Mouse (Mus musculus): ENCODE measurements around the gene Fmo3.

Gene Fmo3

DNA sequence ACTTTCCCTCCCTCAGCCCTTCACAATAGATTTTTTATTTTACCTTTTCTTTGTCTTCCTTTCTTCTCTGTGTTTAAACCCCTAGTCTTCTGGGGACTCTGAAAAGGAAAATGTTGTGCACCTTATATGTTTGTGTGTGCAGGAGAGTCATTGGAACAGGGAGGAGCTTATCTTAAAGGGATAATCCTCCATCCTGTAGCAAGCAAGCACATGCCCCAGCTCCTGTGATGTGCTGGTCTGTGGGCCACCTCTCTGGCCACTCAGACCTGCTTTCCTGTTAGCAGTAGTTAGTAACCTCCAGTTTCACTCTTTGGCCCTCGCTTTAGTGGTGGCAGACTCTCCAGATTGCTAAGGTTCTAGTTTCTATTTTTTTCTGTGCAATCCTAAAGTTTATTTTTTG, at the start of gene Fmo3:
Gene Fmo3, minus strand, starts transcription at position 101 of the 400 bp plus-strand sequence.
- no peak for DNase-seq

GRCm38 (mm10) chr1:163023075-163023474, 38.7 kb upstream of the Fmo3 start:
- DNase-seq: no peak

DNA sequence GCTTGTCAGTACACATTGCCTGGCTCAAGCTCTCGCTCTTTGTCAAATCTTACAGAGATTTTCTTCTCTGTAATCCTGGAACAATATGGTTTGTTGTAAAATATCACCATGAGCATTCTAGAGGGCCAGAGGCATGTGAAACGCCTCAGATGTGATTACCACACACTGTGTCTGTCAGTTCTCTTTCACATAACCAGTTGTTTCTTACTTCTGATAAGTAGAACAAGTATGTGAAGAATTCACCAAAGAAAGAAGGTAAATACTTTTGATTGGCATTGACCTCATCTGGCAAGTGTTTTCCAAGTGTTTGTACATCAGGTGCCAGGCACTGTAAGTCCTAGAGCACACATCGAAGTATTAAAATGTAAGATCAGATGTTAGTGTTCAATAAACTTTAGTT, 24.9 kb upstream of the Fmo3 start:
- DNase-seq: no peak

GRCm38 (mm10) chr1:163003496-163003895, 19.2 kb upstream of the Fmo3 start:
- DNase-seq: no peak

- DNase-seq: no peak
Measured at GRCm38 (mm10) chr1:163001271-163001829, 17.0 kb upstream of the Fmo3 start.

- no peak for DNase-seq
Measured at GRCm38 (mm10) chr1:162987546-162987945, 3.2 kb upstream of the Fmo3 start.

GRCm38 (mm10) chr1:162986777-162987176, 2.4 kb upstream of the Fmo3 start:
- DNase-seq: no peak

DNA sequence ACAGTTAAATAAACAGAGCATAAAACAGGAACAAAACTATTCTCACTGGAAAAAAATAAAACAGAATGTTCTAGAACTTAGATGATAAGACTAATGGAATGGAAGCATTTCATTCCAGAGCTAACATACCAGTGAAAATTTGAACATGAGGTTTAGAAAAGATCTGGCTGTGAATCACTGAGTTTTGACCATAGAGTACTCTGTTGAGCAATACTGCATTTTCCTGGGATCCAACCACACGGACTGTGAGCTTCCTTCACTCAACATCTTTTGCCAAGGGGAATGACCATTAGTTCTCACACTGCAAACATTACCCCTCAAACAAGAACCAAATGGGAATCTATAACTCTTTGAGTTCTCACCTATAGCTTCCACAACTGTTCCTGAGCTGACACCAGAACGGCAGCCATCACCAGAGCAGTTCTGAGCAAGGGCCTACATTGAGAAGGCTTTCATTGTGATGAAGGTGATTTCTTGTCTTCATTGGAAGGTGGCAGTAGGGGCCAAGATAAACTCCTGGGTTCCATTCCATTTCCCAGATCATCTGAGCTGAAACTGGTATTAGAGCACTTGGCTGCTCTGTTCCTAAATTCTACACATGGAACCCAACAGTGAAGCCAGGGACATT, 1.9 kb upstream of the Fmo3 start:
- DNase-seq: no peak

DNA sequence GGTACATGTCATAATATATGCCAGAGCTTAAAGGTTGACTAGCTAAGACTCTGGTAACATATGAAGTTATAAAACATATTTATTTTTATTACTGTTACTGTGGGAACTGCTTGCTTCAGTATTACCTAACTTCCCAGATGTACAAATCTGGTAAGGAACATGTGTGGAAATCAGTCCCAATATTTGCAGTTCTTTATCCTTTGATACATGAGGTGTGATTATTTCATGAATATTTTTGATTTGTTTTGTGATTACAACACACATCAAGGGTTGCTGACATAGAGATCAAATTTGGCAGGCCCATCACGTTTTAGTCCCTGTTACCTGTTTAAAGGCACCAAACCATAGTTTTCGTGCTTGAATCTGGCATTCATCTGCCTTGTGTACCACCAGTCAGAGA, 20.8 kb downstream of the Fmo3 start:
- no peak for DNase-seq

DNA sequence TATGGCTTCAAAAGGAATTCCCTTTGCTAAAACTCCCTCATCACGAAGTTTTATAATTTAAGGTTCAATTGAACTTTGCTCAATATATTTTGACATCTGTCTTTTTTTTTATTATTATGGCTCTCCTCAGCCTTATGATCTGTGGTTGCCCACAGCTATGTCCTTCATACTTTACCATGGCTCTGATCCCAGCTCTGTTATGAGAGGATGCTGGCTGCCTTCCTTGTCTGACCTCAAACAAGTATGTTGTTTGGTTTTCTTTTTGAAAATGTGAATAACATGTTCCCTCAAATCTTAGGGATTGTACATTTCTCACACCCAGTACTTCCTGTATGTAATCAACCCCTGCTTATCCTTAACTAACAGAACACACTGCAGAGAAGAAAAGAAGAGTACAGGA, 26.9 kb downstream of the Fmo3 start:
- no peak for DNase-seq

GRCm38 (mm10) chr1:162953079-162953478, 31.2 kb downstream of the Fmo3 start:
- DNase-seq: no peak

DNA sequence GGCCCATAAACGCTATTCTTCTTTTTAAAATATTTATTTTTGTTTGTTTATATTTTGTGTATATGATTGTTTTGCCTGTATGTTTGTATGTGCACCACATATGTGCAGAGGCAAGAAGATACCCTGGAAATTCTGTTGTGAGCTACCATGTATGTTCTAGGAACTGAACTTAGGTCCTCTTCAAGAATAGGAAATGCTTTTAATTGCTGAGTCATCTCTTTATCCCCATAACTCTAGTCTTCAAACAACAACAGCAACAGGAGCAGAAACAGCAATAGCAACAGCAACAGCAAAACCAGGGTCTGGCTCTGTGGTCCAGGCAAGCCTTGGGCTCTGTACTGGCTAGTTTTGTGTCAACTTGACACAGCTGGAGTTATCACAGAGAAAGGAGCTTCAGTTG, 34.6 kb downstream of the Fmo3 start:
- no peak for DNase-seq

GRCm38 (mm10) chr1:162947934-162948333, 36.4 kb downstream of the Fmo3 start:
- DNase-seq: no peak

DNA sequence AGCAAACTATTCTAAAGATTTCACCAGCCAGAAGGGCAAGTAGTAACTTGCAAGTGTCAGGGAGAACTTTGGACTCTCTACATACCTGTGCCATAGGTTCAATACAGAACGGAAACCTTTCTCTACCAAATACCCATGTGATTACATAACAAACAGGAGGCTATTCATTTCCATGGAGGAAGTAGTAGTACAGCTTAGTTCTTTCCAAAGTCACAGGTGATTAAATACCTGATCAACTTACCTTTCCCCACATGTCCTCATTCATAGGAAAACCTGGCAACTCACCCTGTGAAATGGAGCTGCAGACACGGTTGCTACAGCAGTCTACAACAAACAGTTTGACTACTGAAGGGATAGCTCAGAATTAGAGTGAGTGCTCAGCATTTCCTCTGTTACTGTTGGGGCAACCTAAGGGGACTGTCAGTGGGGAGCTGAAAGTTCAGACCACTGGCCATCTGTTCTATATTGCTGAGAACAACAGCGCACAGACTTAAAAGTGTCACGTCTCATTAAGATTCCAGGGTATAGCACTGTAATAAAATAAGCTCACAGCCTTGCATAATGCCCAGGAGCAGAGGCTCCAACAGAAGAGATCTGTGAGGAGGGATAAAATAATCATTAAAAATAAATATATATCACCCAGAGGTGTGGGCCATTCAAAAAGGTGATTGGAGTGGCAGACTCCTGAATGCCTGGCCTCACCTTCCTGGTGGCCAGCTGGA, 37.3 kb downstream of the Fmo3 start:
- DNase-seq: no peak

DNA sequence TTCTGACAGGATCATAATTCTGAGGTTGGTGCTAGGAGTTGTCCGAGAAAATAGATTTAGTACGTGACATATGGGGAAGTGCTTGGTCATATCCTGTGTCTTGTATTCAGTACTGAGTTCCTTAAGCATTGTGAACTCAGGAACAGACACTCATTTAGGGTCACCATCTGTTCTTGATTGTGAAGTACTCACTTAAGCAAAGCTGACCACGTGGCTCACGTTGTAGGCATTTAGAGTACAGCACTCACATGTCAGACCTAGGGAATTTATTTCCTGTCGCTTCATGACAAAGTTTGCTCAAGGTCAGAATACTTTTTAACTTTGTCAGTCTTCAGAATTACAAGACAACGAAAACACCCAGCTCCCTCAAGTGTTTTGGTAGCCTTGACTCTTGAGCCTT, 40.6 kb downstream of the Fmo3 start:
- DNase-seq: no peak

DNA sequence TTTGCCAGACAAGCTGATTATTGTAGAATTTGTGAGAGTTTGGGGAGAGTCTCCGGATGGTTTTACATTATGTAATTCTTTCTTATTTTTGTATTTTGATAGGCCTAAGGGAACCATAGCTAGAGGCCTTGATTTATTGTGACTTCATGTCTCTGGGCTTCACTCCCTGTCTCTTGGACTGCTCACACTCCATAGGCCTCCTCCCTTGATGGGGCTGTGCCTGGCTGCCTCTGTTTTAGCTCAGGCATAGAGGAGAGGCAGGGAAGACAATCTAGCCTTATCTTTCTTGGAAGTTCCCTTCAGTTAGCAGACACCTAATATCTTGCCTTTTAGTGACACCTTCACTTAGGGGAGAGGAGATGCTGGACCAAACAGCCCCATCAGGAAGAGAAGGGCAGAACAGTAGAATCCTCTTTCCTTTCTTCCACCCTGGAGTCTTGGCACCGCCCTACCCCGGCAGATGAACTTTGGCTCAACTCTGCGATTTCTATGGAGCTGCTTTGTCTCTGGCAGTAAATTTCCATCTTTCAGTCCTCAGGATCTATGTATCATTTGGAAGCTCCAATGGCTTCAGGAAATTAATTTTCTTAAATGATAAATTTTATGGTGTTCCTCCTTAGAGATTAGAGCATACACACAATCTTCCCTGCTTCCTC, 45.5 kb downstream of the Fmo3 start:
- no peak for DNase-seq

GRCm38 (mm10) chr1:162937970-162938695, 46.2 kb downstream of the Fmo3 start:
- no peak for DNase-seq

- no peak for DNase-seq
Measured at GRCm38 (mm10) chr1:162937415-162937814, 46.9 kb downstream of the Fmo3 start, which contains the start of gene Fmo6. Gene Fmo6, minus strand, starts transcription at chr1:162937515.

DNA sequence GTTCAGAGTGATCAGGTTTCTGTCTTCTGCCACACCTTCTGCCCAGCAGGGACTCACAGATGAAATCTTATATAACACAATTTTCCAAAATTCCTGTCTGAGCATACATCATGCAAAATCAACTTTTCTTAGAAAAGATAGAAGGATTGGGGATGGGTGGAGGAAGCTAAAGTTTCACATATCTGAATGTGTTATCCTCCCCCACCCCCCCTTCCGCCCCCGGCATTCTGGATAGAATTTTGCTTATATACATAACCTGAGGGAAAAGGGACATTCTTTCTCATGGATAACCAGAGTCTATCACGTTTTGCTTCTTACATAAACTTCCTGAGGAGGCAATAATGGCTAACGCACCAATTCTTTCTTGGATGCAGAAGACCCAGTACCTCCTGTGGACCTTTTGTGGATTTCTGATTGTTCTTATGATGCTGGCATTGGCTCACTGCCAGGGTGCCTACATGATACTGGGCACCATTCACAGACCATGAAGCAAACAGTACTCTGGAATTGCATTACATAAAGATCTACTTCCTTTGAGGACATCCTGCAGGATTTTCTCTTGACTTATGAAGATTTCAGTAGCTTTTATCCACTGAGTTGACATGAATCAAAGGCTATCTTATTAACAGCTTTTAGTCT, 49.8 kb downstream of the Fmo3 start:
- no peak for DNase-seq

DNA sequence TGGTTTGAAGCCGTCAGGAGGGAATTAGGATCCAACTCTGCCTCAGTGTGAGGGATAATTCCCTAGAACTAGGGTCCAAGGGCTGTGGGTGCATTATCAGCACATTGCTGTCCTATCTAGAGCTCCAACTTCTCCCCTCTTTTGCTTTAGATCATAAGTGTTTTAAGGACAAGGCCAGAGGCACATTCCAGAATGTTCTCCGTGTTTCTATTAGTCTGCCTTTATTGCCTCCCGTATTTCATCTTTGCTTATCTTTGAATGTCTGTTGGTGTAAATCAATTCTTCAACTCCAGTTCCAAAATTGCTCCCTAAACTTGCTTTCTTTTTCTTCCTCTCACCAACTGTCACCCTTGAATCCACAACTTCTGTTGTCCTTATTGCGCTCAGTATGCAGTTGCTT, 51.9 kb downstream of the Fmo3 start:
- DNase-seq: no peak

DNA sequence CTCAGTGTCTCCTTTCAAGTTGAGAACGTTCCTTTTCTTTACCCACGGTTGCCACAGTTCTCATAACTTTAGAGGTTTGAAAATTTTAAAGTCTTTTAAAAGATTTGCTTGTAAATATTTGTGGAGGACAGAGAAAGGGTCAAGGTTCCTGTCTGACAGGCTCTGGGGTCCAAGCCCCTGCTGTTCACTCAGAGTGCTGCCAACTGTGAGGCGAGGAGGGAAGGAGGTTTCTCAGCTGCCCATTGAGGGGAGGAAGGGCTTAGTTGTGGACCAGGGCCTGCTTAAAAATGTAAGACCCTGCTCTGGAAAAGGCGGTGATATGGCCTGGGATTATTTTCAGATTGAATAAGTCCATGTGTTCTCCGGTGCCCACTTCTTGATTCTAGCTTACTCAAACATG, 52.4 kb downstream of the Fmo3 start:
- DNase-seq: no peak

DNA sequence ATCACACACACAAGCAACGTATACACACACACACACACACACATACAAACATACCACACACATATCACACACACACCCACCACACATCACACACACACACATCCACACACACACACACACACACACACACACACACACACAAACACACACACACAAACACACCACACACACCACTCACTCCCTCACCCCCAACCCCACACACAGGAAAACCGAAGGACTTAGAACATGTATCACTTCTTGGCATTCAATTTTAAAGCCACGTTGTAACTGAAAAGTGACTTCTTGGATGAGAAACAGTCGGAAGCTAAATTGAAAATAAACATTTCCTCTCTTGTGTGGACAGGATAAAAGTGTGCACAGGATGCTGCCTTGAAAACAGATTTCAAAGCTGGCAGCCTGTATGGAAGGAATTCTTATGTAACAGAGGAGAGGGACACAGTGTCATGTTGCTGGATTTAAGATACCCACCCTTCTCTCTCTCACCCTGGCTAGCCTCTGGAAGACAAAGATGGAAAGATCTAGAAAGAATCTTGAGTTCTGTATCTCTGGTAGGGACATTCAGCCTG, 52.9 kb downstream of the Fmo3 start:
- no peak for DNase-seq

All from thymus, postnatal 36 days (tissue).